Mouse (Mus musculus) C2C12 (cell line): ENCODE data around the gene Cyp2d26.

ENCODE experiments used
- CTCF ChIP-seq: IDR thresholded peaks from one replicate; pipeline ENCODE4 v1.5.1; 2011; ENCODE audit not compliant: control insufficient read depth, insufficient read depth, insufficient read length
- MAX ChIP-seq: IDR thresholded peaks from one replicate; pipeline ENCODE4 v1.6.1; 2011; ENCODE audit warnings: mild to moderate bottlenecking, control low read depth
- USF1 ChIP-seq: IDR thresholded peaks from one replicate; pipeline ENCODE4 v1.6.1; 2011; ENCODE audit warnings: low read depth, mild to moderate bottlenecking, control low read depth, moderate library complexity

DNA sequence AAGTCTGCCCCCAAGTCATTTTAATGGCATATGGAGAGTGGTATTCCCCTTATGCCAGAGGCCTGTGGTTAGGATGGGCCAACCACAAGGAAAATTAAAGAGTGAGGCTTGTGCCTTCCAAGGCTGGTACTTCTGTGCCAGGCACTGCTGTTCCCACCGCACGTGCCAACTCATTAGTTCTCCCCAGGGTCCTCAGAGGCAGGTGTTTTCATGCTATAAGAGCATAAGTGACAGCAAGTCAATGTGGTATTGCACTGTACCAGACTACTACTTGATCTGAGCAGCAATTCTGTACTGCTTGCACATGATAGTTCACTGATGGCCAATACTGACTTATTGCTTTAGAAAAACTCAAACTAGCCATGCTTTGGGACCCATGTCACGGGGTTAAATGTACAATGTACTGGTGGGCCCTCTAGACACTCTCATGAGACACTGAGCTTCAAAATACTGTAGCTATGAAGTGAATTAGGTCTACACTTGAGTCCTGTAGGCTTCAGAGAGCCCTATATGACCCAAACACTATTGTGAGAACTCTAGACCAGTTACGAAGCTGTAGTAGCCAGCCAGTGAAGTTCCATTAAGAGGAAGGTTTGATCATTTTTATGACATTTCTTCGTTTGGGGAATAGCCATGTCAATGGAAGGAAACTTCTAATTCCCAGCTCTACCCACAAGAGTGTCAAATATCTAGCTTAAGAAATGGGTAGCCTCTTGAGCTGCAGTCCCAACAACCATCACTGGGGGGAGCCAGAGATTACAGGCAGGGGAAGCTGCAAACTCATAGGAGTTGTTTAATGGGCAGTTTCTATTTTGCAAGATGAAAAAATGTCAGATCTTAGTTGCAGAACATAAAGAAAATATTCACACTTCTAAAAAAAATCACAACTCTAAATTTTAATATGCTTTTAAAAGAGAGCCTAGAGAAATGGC lies 10.9 kb upstream of the Cyp2d26 start:
- TF ChIP-seq CTCF (peak; percentile 73), USF1 (no peak), MAX (no peak)
